Mouse (Mus musculus) testis, adult 2 months (tissue): ENCODE data around the gene Col25a1.

Source experiments
- CTCF ChIP-seq: fragments of 200-500 bp; IDR thresholded peaks from 2 replicates; pipeline ENCODE4 v1.5.1; 2012; ENCODE audit warnings: low read depth, mild to moderate bottlenecking, inconsistent platforms, low read length, moderate library complexity; ENCODE audit not compliant: control insufficient read depth, insufficient read depth, insufficient replicate concordance
- POLR2A ChIP-seq: fragments of 200-500 bp; IDR thresholded peaks from 2 replicates; pipeline ENCODE4 v1.6.1; 2012; ENCODE audit warnings: low read depth, mild to moderate bottlenecking, inconsistent platforms, low read length, moderate library complexity; ENCODE audit not compliant: control insufficient read depth

GRCm38 (mm10) chr3:130216646-130217045 is 85.3 kb downstream of the Col25a1 start:
- TF ChIP-seq CTCF, result no peak
- no peak for TF ChIP-seq POLR2A
